Comparison of ENCODE assay signal across 30 mouse cellular contexts in genomic region chr9:22971312-22971711, GRCm38 (mm10).
DNase-seq lines count a peak whose midpoint lies in the region; ATAC-seq lines count a peak whose summit lies in the region.
"Had no signal": no experiment of that assay in that cellular context is flagged by ENCODE, and none has a peak within 500 bp of the region (broad histone marks: within the 10 kb centered on the region; RNA-seq: fewer than 3 reads in every experiment).

No protein-coding gene starts in this region.

- no peaks in the 10 kb centered on the region for H3K36me3 ChIP-seq in midbrain, embryonic 16.5 days (ENCODE audit: control insufficient read depth, insufficient read depth, low read length)
- H3K36me3 ChIP-seq in hindbrain, embryonic 14.5 days (replicated peaks; ENCODE audit: control insufficient read depth, insufficient read depth) = no peaks in the 10 kb centered on the region
- H3K36me3 ChIP-seq: G1E; heart, embryonic 15.5 days; hindbrain, embryonic 12.5 days; kidney, embryonic 15.5 days; limb, embryonic 10.5 days; limb, embryonic 15.5 days; liver, embryonic 13.5 days; neural tube, embryonic 12.5 days; stomach, embryonic 15.5 days had no signal

- peak; percentile 18 for DNase-seq in CD4-positive helper T cell, adult 2 months (ENCODE audit: low read depth, low spot score)
- peak; percentile 1 for DNase-seq in T-cell, adult 2 months (ENCODE audit: low spot score)
- peak; percentile 61 for DNase-seq in induced T-regulatory cell, adult 2 months (ENCODE audit: low read depth)
- DNase-seq in naive thymus-derived CD4-positive, alpha-beta T cell, adult 2 months (ENCODE audit: low read depth) = peak; percentile 27
- no peak for DNase-seq in ovary, postnatal 14 days (ENCODE audit: low spot score)
- DNase-seq in left cerebral cortex, adult 11 months (ENCODE audit: low spot score) = no peak
- DNase-seq in hindbrain, embryonic 14.5 days (ENCODE audit: low spot score) = no peak
- DNase-seq: adrenal gland, postnatal 25 days; cerebellum, adult 18-20 months; cerebellum, postnatal 10 days; forebrain, postnatal 0 days; kidney, adult 18-20 months; kidney, postnatal 25 days; liver, embryonic 13.5 days; lung, adult 18-20 months had no signal

- H3K4me3 ChIP-seq in midbrain, embryonic 16.5 days (ENCODE audit: low read depth, low read length) = no peak overlapping the region
- H3K4me3 ChIP-seq in hindbrain, embryonic 14.5 days (replicated peaks; ENCODE audit: low read length) = no peak overlapping the region
- H3K4me3 ChIP-seq: erythroblast, embryonic 14.5 days; heart, embryonic 15.5 days; hindbrain, embryonic 12.5 days; kidney, embryonic 15.5 days; layer of hippocampus, adult 2 months; limb, embryonic 10.5 days; limb, embryonic 15.5 days; liver, embryonic 13.5 days; neural tube, embryonic 12.5 days; stomach, embryonic 15.5 days had no signal

- ATAC-seq in midbrain, embryonic 16.5 days = no peak
- ATAC-seq in hindbrain, embryonic 14.5 days (ENCODE audit: low FRiP score) = no peak
- ATAC-seq: forebrain, postnatal 0 days; inflammation-experienced regulatory T-cells, adult 6 months; lung, postnatal 0 days had no signal

- no peak overlapping the region for H3K27ac ChIP-seq in midbrain, embryonic 16.5 days (ENCODE audit: low read length)
- no peak overlapping the region for H3K27ac ChIP-seq in hindbrain, embryonic 14.5 days
- H3K27ac ChIP-seq: heart, embryonic 15.5 days; hindbrain, embryonic 12.5 days; kidney, embryonic 15.5 days; layer of hippocampus, adult 2 months; limb, embryonic 10.5 days; limb, embryonic 15.5 days; liver, embryonic 13.5 days; macrophage; neural tube, embryonic 12.5 days; stomach, embryonic 15.5 days had no signal

- H3K9ac ChIP-seq in midbrain, embryonic 16.5 days (ENCODE audit: low read depth, low read length) = no peak overlapping the region
- no peak overlapping the region for H3K9ac ChIP-seq in hindbrain, embryonic 14.5 days
- H3K9ac ChIP-seq: forebrain, postnatal 0 days; heart, embryonic 15.5 days; hindbrain, embryonic 12.5 days; kidney, embryonic 15.5 days; limb, embryonic 15.5 days; liver, embryonic 13.5 days; neural tube, embryonic 12.5 days; stomach, embryonic 15.5 days had no signal

- H3K27me3 ChIP-seq in midbrain, embryonic 16.5 days (ENCODE audit: control insufficient read depth, insufficient read depth, low read depth, low read length) = no peaks in the 10 kb centered on the region
- no peaks in the 10 kb centered on the region for H3K27me3 ChIP-seq in hindbrain, embryonic 14.5 days (ENCODE audit: control insufficient read depth, insufficient read depth, low read length)
- H3K27me3 ChIP-seq: heart, embryonic 15.5 days; hindbrain, embryonic 12.5 days; kidney, embryonic 15.5 days; limb, embryonic 15.5 days; liver, embryonic 13.5 days; neural tube, embryonic 12.5 days; stomach, embryonic 15.5 days had no signal

- WGBS in midbrain, embryonic 16.5 days = 88% methylated on average over 4 of the region's 4 CpGs
- 86% methylated on average over 4 of the region's 4 CpGs for WGBS in hindbrain, embryonic 14.5 days

- H3K9me3 ChIP-seq in midbrain, embryonic 16.5 days (replicated peaks; ENCODE audit: control insufficient read depth, low read length, poor library complexity, severe bottlenecking) = no peaks in the 10 kb centered on the region
- no peaks in the 10 kb centered on the region for H3K9me3 ChIP-seq in hindbrain, embryonic 14.5 days (ENCODE audit: control insufficient read depth, low read length)
- H3K9me3 ChIP-seq: G1E; heart, embryonic 15.5 days; hindbrain, embryonic 12.5 days; kidney, embryonic 15.5 days; limb, embryonic 10.5 days; limb, embryonic 15.5 days; liver, embryonic 13.5 days; neural tube, embryonic 12.5 days; stomach, embryonic 15.5 days had no signal

- H3K4me1 ChIP-seq in midbrain, embryonic 16.5 days (ENCODE audit: control insufficient read depth, insufficient read depth, low read length) = no peaks in the 10 kb centered on the region
- H3K4me1 ChIP-seq in hindbrain, embryonic 14.5 days (replicated peaks; ENCODE audit: control insufficient read depth, insufficient read depth, low read length) = no peaks in the 10 kb centered on the region
- H3K4me1 ChIP-seq: heart, embryonic 15.5 days; kidney, embryonic 15.5 days; liver, embryonic 13.5 days; neural tube, embryonic 12.5 days; stomach, embryonic 15.5 days had no signal

- H3K4me2 ChIP-seq in midbrain, embryonic 16.5 days (ENCODE audit: low read length) = no peak overlapping the region
- no peak overlapping the region for H3K4me2 ChIP-seq in hindbrain, embryonic 14.5 days (replicated peaks)
- H3K4me2 ChIP-seq: heart, embryonic 15.5 days; hindbrain, embryonic 12.5 days; kidney, embryonic 15.5 days; limb, embryonic 15.5 days; liver, embryonic 13.5 days; midbrain, embryonic 11.5 days; neural tube, embryonic 12.5 days; stomach, embryonic 15.5 days had no signal

Comparison
In these comparisons a context has a peak if more than half of its experiments do, and no peak if none do; other contexts are left out.
1. DNase-seq: peak in CD4-positive helper T cell, adult 2 months (single experiment), T-cell, adult 2 months (single experiment), induced T-regulatory cell, adult 2 months (single experiment) and naive thymus-derived CD4-positive, alpha-beta T cell, adult 2 months (single experiment); none in ovary, postnatal 14 days (single experiment), left cerebral cortex, adult 11 months (single experiment) and hindbrain, embryonic 14.5 days (single experiment).